Mouse (Mus musculus): Measurements from ENCODE around the gene Rad54l2. TPM values are rescaled to one million over a fixed set of nuclear protein-coding genes. Genes with fewer than 3 reads are reported as not detected.

The Rad54l2 gene
- polyA plus RNA-seq, 1 experiment from 2014 or later, result 6.2 TPM

GRCm38 (mm10) chr9:106739056-106739455 lies 49.9 kb downstream of the Rad54l2 start:
- Histone ChIP-seq H3K27me3 (no peaks in the 10 kb centered on the region), H3K27ac (replicated peaks) (no peak overlapping the region), H3K4me1 (replicated peaks) (no peaks in the 10 kb centered on the region), H3K4me3 (no peak overlapping the region), H3K9ac (no peak overlapping the region), H3K36me3 (0 out of 2 replicates have a peak, but pooled peaks cover 3% of the 10 kb centered on the region), H3K9me3 (no peaks in the 10 kb centered on the region), H3K4me2 (no peak overlapping the region)
- 85% methylated on average over 1 of the region's 1 CpGs for WGBS
- ATAC-seq (ENCODE audit: low read depth), result no peak

GRCm38 (mm10) chr9:106738199-106738985 lies 50.6 kb downstream of the Rad54l2 start:
- H3K9me3 ChIP-seq, result no peaks in the 10 kb centered on the region
- H3K4me2 ChIP-seq, result no peak overlapping the region
- 0 out of 2 replicates have a peak, but pooled peaks cover 3% of the 10 kb centered on the region for H3K36me3 ChIP-seq
- H3K4me3 ChIP-seq, result no peak overlapping the region
- H3K4me1 ChIP-seq (replicated peaks), result no peaks in the 10 kb centered on the region
- WGBS, result 93% methylated on average over 2 of the region's 2 CpGs
- no peak for ATAC-seq (ENCODE audit: low read depth)
- no peak overlapping the region for H3K9ac ChIP-seq
- no peaks in the 10 kb centered on the region for H3K27me3 ChIP-seq
- H3K27ac ChIP-seq (replicated peaks), result no peak overlapping the region

GRCm38 (mm10) chr9:106733690-106734089 lies 55.3 kb downstream of the Rad54l2 start:
- H3K4me2 ChIP-seq, result no peak overlapping the region
- H3K9ac ChIP-seq, result no peak overlapping the region
- WGBS, result 89% methylated on average over 2 of the region's 2 CpGs
- no peaks in the 10 kb centered on the region for H3K27me3 ChIP-seq
- no peaks in the 10 kb centered on the region for H3K4me1 ChIP-seq (replicated peaks)
- no peak overlapping the region for H3K4me3 ChIP-seq
- no peak overlapping the region for H3K27ac ChIP-seq (replicated peaks)
- no peak for ATAC-seq (ENCODE audit: low read depth)
- 0 out of 2 replicates have a peak, but pooled peaks cover 3% of the 10 kb centered on the region for H3K36me3 ChIP-seq
- H3K9me3 ChIP-seq, result no peaks in the 10 kb centered on the region

DNA sequence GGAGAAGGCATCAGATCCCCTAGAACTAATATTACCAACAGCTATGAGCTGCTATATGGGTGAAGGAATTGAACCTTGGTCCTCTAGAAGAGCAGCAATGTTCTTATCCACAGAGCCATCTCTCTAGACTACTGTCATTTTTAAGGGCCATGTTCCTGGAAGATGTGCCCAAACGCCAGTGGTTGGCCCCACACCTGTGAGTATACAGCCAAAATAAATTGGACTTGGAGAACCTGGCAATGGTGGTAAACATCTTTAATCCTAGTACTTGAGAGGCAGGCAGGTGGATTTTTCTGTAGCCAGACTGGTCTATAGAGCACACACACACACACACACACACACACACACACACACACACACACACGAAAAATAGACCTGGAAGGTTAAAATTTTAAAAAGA lies 59.6 kb downstream of the Rad54l2 start:
- 88% methylated on average over 2 of the region's 2 CpGs for WGBS
- Histone ChIP-seq H3K9me3 (no peaks in the 10 kb centered on the region), H3K27me3 (no peaks in the 10 kb centered on the region), H3K4me2 (no peak overlapping the region), H3K4me3 (no peak overlapping the region), H3K27ac (replicated peaks) (no peak overlapping the region), H3K4me1 (replicated peaks) (no peaks in the 10 kb centered on the region), H3K9ac (no peak overlapping the region), H3K36me3 (no peaks in the 10 kb centered on the region)
- no peak for ATAC-seq (ENCODE audit: low read depth)

GRCm38 (mm10) chr9:106726891-106727290 lies 62.1 kb downstream of the Rad54l2 start:
- ATAC-seq (ENCODE audit: low read depth), result no peak
- Histone ChIP-seq H3K9ac (no peak overlapping the region), H3K36me3 (0 out of 2 replicates have a peak, but pooled peaks cover 4% of the 10 kb centered on the region), H3K27me3 (no peaks in the 10 kb centered on the region), H3K27ac (replicated peaks) (no peak overlapping the region), H3K4me1 (replicated peaks) (no peaks in the 10 kb centered on the region), H3K9me3 (no peaks in the 10 kb centered on the region), H3K4me2 (no peak overlapping the region), H3K4me3 (no peak overlapping the region)
- WGBS, result 97% methylated on average over 1 of the region's 1 CpGs

- Histone ChIP-seq H3K27me3 (no peaks in the 10 kb centered on the region), H3K36me3 (0 out of 2 replicates have a peak, but pooled peaks cover 6% of the 10 kb centered on the region), H3K9ac (no peak overlapping the region), H3K9me3 (no peaks in the 10 kb centered on the region), H3K4me3 (no peak overlapping the region), H3K4me1 (replicated peaks) (no peaks in the 10 kb centered on the region), H3K4me2 (no peak overlapping the region), H3K27ac (replicated peaks) (no peak overlapping the region)
- WGBS, result 95% methylated on average over 2 of the region's 2 CpGs
- no peak for ATAC-seq (ENCODE audit: low read depth)
These were observed 63.6 kb downstream of the Rad54l2 start for GRCm38 (mm10) chr9:106725435-106725834.

DNA sequence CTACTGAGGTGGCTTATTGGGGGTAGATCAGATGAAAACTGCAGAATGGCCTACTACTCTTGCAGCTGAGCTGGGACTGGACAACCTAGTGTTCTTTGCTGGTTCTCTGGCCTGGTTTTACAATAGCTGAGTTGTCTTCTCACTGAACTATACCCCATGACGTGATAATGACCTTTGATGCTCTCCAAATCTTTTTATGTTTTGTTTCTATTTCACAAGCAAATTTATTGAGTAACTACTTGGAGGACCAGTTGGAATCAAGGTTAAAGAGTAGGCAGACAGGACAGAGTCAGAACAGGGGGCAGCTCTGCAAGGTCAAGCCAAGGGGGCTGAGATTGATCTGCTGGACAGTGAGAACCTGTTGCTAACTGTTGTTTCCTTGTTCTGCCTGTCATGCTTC lies 64.1 kb downstream of the Rad54l2 start:
- Histone ChIP-seq H3K36me3 (peaks cover 12% of the 10 kb centered on the region), H3K9me3 (no peaks in the 10 kb centered on the region), H3K4me1 (replicated peaks) (no peaks in the 10 kb centered on the region), H3K4me3 (no peak overlapping the region), H3K27ac (replicated peaks) (no peak overlapping the region), H3K9ac (no peak overlapping the region), H3K27me3 (no peaks in the 10 kb centered on the region), H3K4me2 (no peak overlapping the region)
- no peak for ATAC-seq (ENCODE audit: low read depth)
- WGBS, result 85% methylated on average over 1 of the region's 1 CpGs

DNA sequence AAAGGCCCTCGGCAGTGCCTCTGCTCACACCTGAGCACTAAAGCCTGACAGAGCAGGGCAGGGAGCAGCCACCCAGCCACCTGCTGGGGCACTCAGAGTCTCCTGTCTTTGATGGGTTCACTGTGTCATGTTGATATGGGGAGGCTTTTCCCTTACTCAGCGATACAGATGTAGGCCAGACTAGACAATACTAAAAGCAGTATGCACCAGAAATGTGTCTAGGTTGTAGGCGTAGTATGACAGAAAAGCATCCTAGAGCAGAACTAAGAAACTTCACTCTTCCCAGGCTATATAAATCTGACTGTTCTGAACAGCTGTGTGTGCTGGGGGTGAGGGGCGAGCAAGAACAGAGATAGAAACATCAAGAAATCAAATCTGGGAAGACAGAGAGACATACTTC lies 72.3 kb downstream of the Rad54l2 start:
- Histone ChIP-seq H3K4me1 (replicated peaks) (no peaks in the 10 kb centered on the region), H3K27ac (replicated peaks) (no peak overlapping the region), H3K9ac (no peak overlapping the region), H3K4me3 (no peak overlapping the region), H3K9me3 (no peaks in the 10 kb centered on the region), H3K4me2 (no peak overlapping the region), H3K36me3 (peaks cover 79% of the 10 kb centered on the region), H3K27me3 (no peaks in the 10 kb centered on the region)
- WGBS, result 92% methylated on average over 4 of the region's 4 CpGs
- ATAC-seq (ENCODE audit: low read depth), result no peak

- no peak overlapping the region for H3K4me2 ChIP-seq
- H3K36me3 ChIP-seq, result peaks cover 83% of the 10 kb centered on the region
- H3K27ac ChIP-seq (replicated peaks), result no peak overlapping the region
- no peak overlapping the region for H3K9ac ChIP-seq
- H3K9me3 ChIP-seq, result no peaks in the 10 kb centered on the region
- no peaks in the 10 kb centered on the region for H3K27me3 ChIP-seq
- ATAC-seq (ENCODE audit: low read depth), result no peak
- no peak overlapping the region for H3K4me3 ChIP-seq
- H3K4me1 ChIP-seq (replicated peaks), result no peaks in the 10 kb centered on the region
- WGBS, result 100% methylated on average over 2 of the region's 2 CpGs
These were observed 72.8 kb downstream of the Rad54l2 start for GRCm38 (mm10) chr9:106716232-106716631.

DNA sequence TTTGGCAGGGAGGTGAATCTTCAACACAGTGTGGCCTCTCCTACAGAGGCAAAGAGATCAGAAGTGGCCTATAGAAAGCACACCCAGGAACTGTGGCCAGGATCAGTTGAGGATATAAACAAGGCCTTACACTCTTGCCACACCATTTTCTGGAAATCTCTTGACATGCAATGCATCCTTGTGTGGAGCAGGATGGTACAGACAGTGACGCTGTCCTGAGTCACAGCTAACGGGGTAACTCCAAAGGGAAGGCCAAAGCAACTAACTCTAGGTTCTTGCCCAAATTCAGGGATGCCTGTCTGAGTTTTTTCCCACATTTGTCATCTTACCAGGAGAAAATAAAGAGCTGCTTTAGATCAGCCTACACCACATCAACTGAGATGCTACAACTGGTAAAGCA lies 76.5 kb downstream of the Rad54l2 start:
- Histone ChIP-seq H3K9me3 (no peaks in the 10 kb centered on the region), H3K27me3 (no peaks in the 10 kb centered on the region), H3K27ac (replicated peaks) (no peak overlapping the region), H3K9ac (no peak overlapping the region), H3K4me3 (no peak overlapping the region), H3K4me2 (no peak overlapping the region), H3K36me3 (peaks cover 88% of the 10 kb centered on the region), H3K4me1 (replicated peaks) (no peaks in the 10 kb centered on the region)
- ATAC-seq (ENCODE audit: low read depth), result no peak
- 93% methylated on average over 2 of the region's 2 CpGs for WGBS

DNA sequence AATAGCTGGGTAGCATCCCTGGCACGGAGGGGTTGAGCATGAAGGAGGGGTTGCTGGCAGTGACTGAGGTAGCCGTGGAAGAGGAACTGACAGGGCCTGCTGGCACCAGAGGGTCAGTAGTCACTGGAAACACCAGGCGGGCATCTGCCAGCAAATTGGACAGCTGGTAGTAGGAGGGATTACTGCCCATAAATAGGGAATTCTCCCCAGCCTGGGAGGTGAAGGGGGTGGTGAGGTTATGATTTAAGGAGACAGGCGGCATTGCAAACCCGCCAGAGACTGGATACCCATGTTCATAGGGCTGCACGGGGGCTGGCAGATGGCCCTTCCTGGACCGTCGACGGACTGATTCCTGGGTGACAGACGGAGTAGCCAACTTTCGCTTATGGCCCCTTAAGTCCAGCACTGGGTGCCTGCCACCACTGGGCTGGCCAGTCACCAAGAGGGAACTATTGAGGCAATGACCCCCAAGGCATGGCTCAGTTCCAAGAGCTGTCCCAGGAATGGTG lies 96.0 kb downstream of the Rad54l2 start:
- no peaks in the 10 kb centered on the region for H3K4me1 ChIP-seq (replicated peaks)
- 0 out of 2 replicates have a peak overlapping the region, but pooled peaks have one; percentile 1 for H3K27ac ChIP-seq (replicated peaks)
- no peak overlapping the region for H3K4me3 ChIP-seq
- no peak overlapping the region for H3K4me2 ChIP-seq
- WGBS, result 90% methylated on average over 11 of the region's 11 CpGs
- peaks cover 56% of the 10 kb centered on the region for H3K36me3 ChIP-seq
- no peaks in the 10 kb centered on the region for H3K9me3 ChIP-seq
- no peak overlapping the region for H3K9ac ChIP-seq
- H3K27me3 ChIP-seq, result no peaks in the 10 kb centered on the region
- peak; percentile 75 for ATAC-seq (ENCODE audit: low read depth)

DNA sequence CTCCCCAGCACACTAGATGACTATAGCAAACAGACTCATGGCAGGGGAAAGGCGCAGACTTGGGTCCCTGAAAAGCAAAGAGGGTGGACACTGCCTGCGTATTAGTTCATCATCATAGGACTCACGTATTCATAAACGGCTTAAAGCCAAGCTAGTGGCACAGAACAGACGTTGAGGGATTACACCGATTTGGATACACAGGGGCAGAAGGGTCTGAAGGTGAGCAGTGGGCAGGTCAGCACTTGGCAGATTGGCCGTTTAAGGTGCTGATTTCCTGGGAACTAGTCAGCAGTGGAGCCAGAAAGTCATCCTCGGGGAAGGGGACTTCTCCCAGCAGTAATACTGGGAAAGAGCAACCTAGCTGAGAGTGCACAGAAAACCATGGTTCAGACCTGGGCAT lies 100.2 kb downstream of the Rad54l2 start:
- no peak overlapping the region for H3K4me2 ChIP-seq

More for the DNA sequence above, 100.2 kb downstream of the Rad54l2 start:
- Histone ChIP-seq H3K9me3 (no peaks in the 10 kb centered on the region), H3K36me3 (peaks cover 19% of the 10 kb centered on the region), H3K4me1 (replicated peaks) (peaks cover 32% of the 10 kb centered on the region), H3K27ac (replicated peaks) (no peak overlapping the region), H3K4me3 (no peak overlapping the region), H3K9ac (no peak overlapping the region), H3K27me3 (no peaks in the 10 kb centered on the region)
- 86% methylated on average over 8 of the region's 8 CpGs for WGBS
- no peak for ATAC-seq (ENCODE audit: low read depth)

Measured in neural tube, embryonic 13.5 days (tissue).